Mouse (Mus musculus) CH12.LX (cell line): ENCODE data around the gene Srgap2. TPM values are rescaled to one million over a fixed set of nuclear protein-coding genes. Genes with fewer than 3 reads are reported as not detected.

Experiments
- DNase-seq: peaks from one replicate; pipeline ENCODE4 v3.0.0-alpha.2; 2013; ENCODE audit errors: extremely low read depth
- H3K27ac ChIP-seq: 2 replicates; pipeline ENCODE4 v1.5.1; 2012; ENCODE audit warnings: low read depth, mild to moderate bottlenecking, control low read depth, moderate library complexity; ENCODE audit not compliant: insufficient read depth
- H3K27me3 ChIP-seq: replicated peaks from 2 replicates; pipeline ENCODE3; 2012; ENCODE audit warnings: inconsistent platforms
- H3K36me3 ChIP-seq, 2 experiments: replicated peaks in 1 of 2; 2 replicates each; pipeline versions ENCODE3 to v1.6.1; 2012; ENCODE audit warnings: inconsistent platforms in 1 of 2, low read length in 1 of 2, mild to moderate bottlenecking in 1 of 2, mixed read lengths in 1 of 2, moderate library complexity in 1 of 2; ENCODE audit not compliant: control insufficient read depth in 1 of 2, insufficient read depth in 1 of 2
- H3K4me1 ChIP-seq, 2 experiments: 2 replicates each; pipeline ENCODE4 v1.6.1; 2012; ENCODE audit warnings: inconsistent platforms in 1 of 2, moderate library complexity in 1 of 2; ENCODE audit not compliant: insufficient read depth in 2 of 2, control insufficient read depth in 1 of 2
- H3K4me2 ChIP-seq: 2 replicates; pipeline ENCODE4 v1.6.1; 2012; ENCODE audit warnings: low read depth, mild to moderate bottlenecking, control low read depth; ENCODE audit not compliant: poor library complexity, insufficient read depth, severe bottlenecking
- H3K4me3 ChIP-seq, 3 experiments: fragments of 150-350 bp in 1 of 3; sonication (generic) in 1 of 3; replicated peaks in 1 of 3; 2 replicates each; pipeline versions ENCODE3 to v1.5.1; 2011 to 2012; ENCODE audit warnings: low read depth in 2 of 3, low read length in 2 of 3, mild to moderate bottlenecking in 2 of 3, moderate library complexity in 2 of 3, control low read depth in 1 of 3, improper control_type of control experiment in 1 of 3, inconsistent platforms in 1 of 3, mixed read lengths in 1 of 3; ENCODE audit not compliant: poor library complexity in 1 of 3
- H3K79me2 ChIP-seq: replicated peaks from 2 replicates; pipeline ENCODE4 v1.6.1; 2012; ENCODE audit warnings: mild to moderate bottlenecking, moderate library complexity; ENCODE audit not compliant: control insufficient read depth, poor library complexity, insufficient read depth, severe bottlenecking; ENCODE audit errors: extremely low read depth
- H3K9ac ChIP-seq: 2 replicates; pipeline ENCODE4 v1.6.1; 2012; ENCODE audit warnings: low read depth, mild to moderate bottlenecking, control low read depth, moderate library complexity; ENCODE audit not compliant: insufficient read depth
- H3K9me3 ChIP-seq: replicated peaks from 2 replicates; pipeline ENCODE3; 2012; ENCODE audit warnings: low read length, inconsistent platforms, mixed read lengths
- CHD2 ChIP-seq: IDR thresholded peaks from 2 replicates; pipeline ENCODE4 v1.6.1; 2011; ENCODE audit warnings: low read length, improper control_type of control experiment
- CTCF ChIP-seq, 2 experiments: IDR thresholded peaks in 1 of 2; conservative IDR thresholded peaks in 1 of 2; 2 replicates each; pipeline ENCODE4 v1.5.1; 2011 to 2012; ENCODE audit warnings: low read depth in 2 of 2, low read length in 2 of 2, improper control_type of control experiment in 1 of 2, inconsistent platforms in 1 of 2, mild to moderate bottlenecking in 1 of 2, moderate library complexity in 1 of 2
- E2F4 ChIP-seq: IDR thresholded peaks from 2 replicates; pipeline ENCODE4 v1.6.1; 2011; ENCODE audit warnings: low read depth, low read length, improper control_type of control experiment; ENCODE audit not compliant: insufficient replicate concordance
- EP300 ChIP-seq: IDR thresholded peaks from 2 replicates; pipeline ENCODE4 v1.6.1; 2011; ENCODE audit warnings: low read length, improper control_type of control experiment
- IRF4 ChIP-seq: IDR thresholded peaks from 2 replicates; pipeline ENCODE4 v1.6.1; 2014; ENCODE audit warnings: low read depth, mild to moderate bottlenecking, inconsistent platforms, low read length, improper control_type of control experiment
- JUN ChIP-seq: IDR thresholded peaks from 2 replicates; pipeline ENCODE4 v1.6.1; 2011; ENCODE audit warnings: low read depth, mild to moderate bottlenecking, low read length, improper control_type of control experiment, moderate library complexity; ENCODE audit not compliant: insufficient read depth
- MAFK ChIP-seq: IDR thresholded peaks from 2 replicates; pipeline ENCODE4 v1.6.1; 2011; ENCODE audit warnings: low read length, improper control_type of control experiment; ENCODE audit not compliant: insufficient replicate concordance
- MAX ChIP-seq: IDR thresholded peaks from 2 replicates; pipeline ENCODE4 v1.6.1; 2011; ENCODE audit warnings: low read length, improper control_type of control experiment
- MXI1 ChIP-seq: IDR thresholded peaks from 2 replicates; pipeline ENCODE4 v1.6.1; 2011; ENCODE audit warnings: mild to moderate bottlenecking, low read depth, low read length, improper control_type of control experiment
- MYC ChIP-seq: IDR thresholded peaks from 2 replicates; pipeline ENCODE4 v1.6.1; 2011; ENCODE audit warnings: low read depth, mild to moderate bottlenecking, improper control_type of control experiment, low read length
- NRF1 ChIP-seq: IDR thresholded peaks from 2 replicates; pipeline ENCODE4 v1.6.1; 2014; ENCODE audit warnings: low read depth, mild to moderate bottlenecking, inconsistent platforms, low read length, improper control_type of control experiment, moderate library complexity
- PAX5 ChIP-seq: IDR thresholded peaks from 2 replicates; pipeline ENCODE4 v1.6.1; 2012; ENCODE audit warnings: low read length, inconsistent platforms, mixed read lengths
- POLR2A ChIP-seq: IDR thresholded peaks from 2 replicates; pipeline ENCODE4 v1.6.1; 2011; ENCODE audit warnings: low read depth, mild to moderate bottlenecking, improper control_type of control experiment, low read length
- POLR2AphosphoS2 ChIP-seq: IDR thresholded peaks from 2 replicates; pipeline ENCODE4 v1.6.1; 2011; ENCODE audit warnings: low read depth, low read length, improper control_type of control experiment
- RCOR1 ChIP-seq: conservative IDR thresholded peaks from 2 replicates; pipeline ENCODE4 v1.6.1; 2012; ENCODE audit warnings: low read depth, mild to moderate bottlenecking, inconsistent platforms, low read length, improper control_type of control experiment
- SIN3A ChIP-seq: IDR thresholded peaks from 2 replicates; pipeline ENCODE4 v1.6.1; 2012; ENCODE audit warnings: low read length, improper control_type of control experiment, inconsistent platforms
- TBP ChIP-seq: conservative IDR thresholded peaks from 2 replicates; pipeline ENCODE4 v1.6.1; 2011; ENCODE audit warnings: low read depth, low read length, improper control_type of control experiment
- USF1 ChIP-seq: IDR thresholded peaks from 2 replicates; pipeline ENCODE4 v1.6.1; 2014; ENCODE audit warnings: low read depth, mild to moderate bottlenecking, inconsistent platforms, low read length, improper control_type of control experiment
- ZC3H11A ChIP-seq: IDR thresholded peaks from 2 replicates; pipeline ENCODE4 v1.6.1; 2012; ENCODE audit warnings: low read depth, mild to moderate bottlenecking, inconsistent platforms, low read length, improper control_type of control experiment
- ZKSCAN1 ChIP-seq: IDR thresholded peaks from 2 replicates; pipeline ENCODE4 v1.6.1; 2012; ENCODE audit warnings: low read depth, inconsistent platforms, low read length, improper control_type of control experiment, borderline replicate concordance
- ZMIZ1 ChIP-seq: IDR thresholded peaks from 2 replicates; pipeline ENCODE4 v1.6.1; 2012; ENCODE audit warnings: low read depth, mild to moderate bottlenecking, inconsistent platforms, low read length, improper control_type of control experiment
- ZNF384 ChIP-seq: IDR thresholded peaks from 2 replicates; pipeline ENCODE4 v1.6.1; 2012; ENCODE audit warnings: low read depth, low read length, improper control_type of control experiment, inconsistent platforms
- dilution Hi-C: fragments of 300-500 bp; cut with MboI; formaldehyde crosslinking; loops from 2 replicates; pipeline ENCODE4 v1.14.3; 2020; ENCODE audit warnings: low sequenced_read_pairs; ENCODE audit not compliant: extremely low pct_unique_long_range_greater_than_20kb, extremely low pct_ligation_motif_present
- in situ Hi-C: fragments of 300-500 bp; cut with MboI; formaldehyde crosslinking; loops from 3 replicates; pipeline ENCODE4 v1.14.3; 2019; ENCODE audit warnings: low sequenced_read_pairs, low pct_ligation_motif_present, low pct_unique_long_range_greater_than_20kb, mixed read lengths
- polyA plus RNA-seq: library from polyadenylated mRNA; unstranded; fragments of >175 nt; gene quantifications from 2 replicates; pipeline ENCODE4 v1.2.1, GENCODE M21; 2012; ENCODE audit warnings: low read depth; ENCODE audit not compliant: insufficient read length
- total RNA-seq, 2 experiments: library from RNA; depleted of rRNA; stranded (reverse); fragments of 300-350 nt in 1 of 2; fragments of >200 nt in 1 of 2; gene quantifications; 2 replicates each; pipeline ENCODE4 v1.2.3; 2012 to 2014

The Srgap2 gene
- total and polyA plus RNA-seq, 3 experiments, result 9.7 to 28.1 (median 26.8) TPM

- H3K4me2 ChIP-seq, result no peak overlapping the region
- TF ChIP-seq RCOR1 (no peak), MAFK (no peak), PAX5 (no peak), ZNF384 (no peak), MXI1 (no peak), ZC3H11A (no peak), E2F4 (no peak), JUN (no peak), NRF1 (no peak), POLR2AphosphoS2 (no peak), ZMIZ1 (no peak), POLR2A (no peak), ZKSCAN1 (no peak), SIN3A (no peak)
- no peak for DNase-seq
- H3K27me3 ChIP-seq, result no peaks in the 10 kb centered on the region
- no peak overlapping the region for H3K4me3 ChIP-seq
- H3K4me1 ChIP-seq, result peaks cover 0 to 3% of the 10 kb centered on the region in 2 experiments; a peak in 1 of 4 replicates
- no peaks in the 10 kb centered on the region for H3K79me2 ChIP-seq
- no peak overlapping the region for H3K9ac ChIP-seq
- in situ Hi-C loops, result no loop called here
- no peak overlapping the region for H3K27ac ChIP-seq
- dilution Hi-C loops, result no loop called here
- peaks cover 24 to 78% of the 10 kb centered on the region in 2 experiments for H3K36me3 ChIP-seq
- no peaks in the 10 kb centered on the region for H3K9me3 ChIP-seq
These were observed 208.8 kb downstream of the Srgap2 start for GRCm38 (mm10) chr1:131318397-131318796.

- in situ Hi-C loops (no loop called here), dilution Hi-C loops (no loop called here)
- Histone ChIP-seq H3K4me1 (peaks cover 0 to 7% of the 10 kb centered on the region in 2 experiments; a peak in 1 of 4 replicates), H3K9me3 (no peaks in the 10 kb centered on the region), H3K79me2 (no peaks in the 10 kb centered on the region), H3K4me2 (no peak overlapping the region), H3K27me3 (no peaks in the 10 kb centered on the region), H3K36me3 (peaks cover 24 to 81% of the 10 kb centered on the region in 2 experiments), H3K9ac (no peak overlapping the region), H3K4me3 (no peak overlapping the region), H3K27ac (no peak overlapping the region)
- no peak for TF ChIP-seq IRF4
- no peak for TF ChIP-seq CHD2
- TF ChIP-seq CTCF (conservative IDR thresholded peaks at IDR 0.05 in 1 of 2, IDR thresholded peaks at IDR 0.05 in 1 of 2; ENCODE audit: low read depth in 2 of 2, low read length in 2 of 2), result no peak
- no peak for TF ChIP-seq USF1
- TF ChIP-seq PAX5, result no peak
- TF ChIP-seq TBP, result no peak
- TF ChIP-seq EP300, result no peak
- TF ChIP-seq MAFK, result no peak
- TF ChIP-seq MYC, result no peak
- no peak for TF ChIP-seq MAX
- no peak for DNase-seq
These were observed 209.5 kb downstream of the Srgap2 start for GRCm38 (mm10) chr1:131317625-131318024.
